Mouse (Mus musculus) embryonic facial prominence, embryonic 15.5 days (tissue): ENCODE results near the gene Sdk2. TPM values are rescaled to one million over a fixed set of nuclear protein-coding genes. Genes with fewer than 3 reads are reported as not detected.

Experiments
- ATAC-seq: fragments of 200-750 bp; cut with Nextera tagmentation; 2 replicates; pipeline ENCODE4 v1.8.0; 2017; ENCODE audit warnings: low read depth, moderate TSS enrichment; ENCODE audit not compliant: insufficient number of reproducible peaks, low FRiP score, low TSS enrichment
- H3K27ac ChIP-seq: fragments of 300-500 bp; sonication (generic); replicated peaks from 2 replicates; pipeline ENCODE4 v1.5.1; 2015; ENCODE audit warnings: mild to moderate bottlenecking, inconsistent platforms
- H3K27me3 ChIP-seq: fragments of 300-500 bp; sonication (generic); 2 replicates; pipeline ENCODE4 v1.6.1; 2015; ENCODE audit warnings: inconsistent platforms
- H3K36me3 ChIP-seq: fragments of 300-500 bp; sonication (generic); 2 replicates; pipeline ENCODE4 v1.6.1; 2015; ENCODE audit warnings: mild to moderate bottlenecking, inconsistent platforms
- H3K4me1 ChIP-seq: fragments of 300-500 bp; sonication (generic); 2 replicates; pipeline ENCODE4 v1.6.1; 2015; ENCODE audit warnings: inconsistent platforms
- H3K4me2 ChIP-seq: fragments of 300-500 bp; sonication (generic); replicated peaks from 2 replicates; pipeline ENCODE4 v1.6.1; 2015; ENCODE audit warnings: mild to moderate bottlenecking, inconsistent platforms
- H3K4me3 ChIP-seq: fragments of 300-500 bp; sonication (generic); replicated peaks from 2 replicates; pipeline ENCODE4 v1.5.1; 2015; ENCODE audit warnings: mild to moderate bottlenecking, inconsistent platforms
- H3K9ac ChIP-seq: fragments of 300-500 bp; sonication (generic); 2 replicates; pipeline ENCODE4 v1.6.1; 2015; ENCODE audit warnings: inconsistent platforms
- H3K9me3 ChIP-seq: fragments of 300-500 bp; sonication (generic); replicated peaks from 2 replicates; pipeline ENCODE4 v1.6.1; 2016; ENCODE audit warnings: inconsistent platforms
- WGBS: fragments of 180-500 bp; shearing (Covaris S2); methylation state at CpG from one replicate; pipeline ENCODE4 v1.1.7; 2015; 5-methylcytosine and 5-hydroxymethylcytosine counted together
- polyA plus RNA-seq: library from polyadenylated mRNA; unstranded; fragments of >200 nt; fragmentation: Nextera tagmentation; extraction: Ambion mirVana; gene quantifications from 2 replicates; pipeline ENCODE4 v1.2.1, GENCODE M21; 2015

Gene Sdk2
- polyA plus RNA-seq, 1 experiment from 2014 or later, result 4.8 TPM

GRCm38 (mm10) chr11:113777878-113778464 lies 288.9 kb downstream of the Sdk2 start:
- ATAC-seq, result no peak
- H3K9me3 ChIP-seq, result no peaks in the 10 kb centered on the region
- H3K9ac ChIP-seq, result no peak overlapping the region
- H3K4me2 ChIP-seq, result no peak overlapping the region
- no peaks in the 10 kb centered on the region for H3K27me3 ChIP-seq
- 59% methylated on average over 8 of the region's 8 CpGs for WGBS
- H3K4me1 ChIP-seq, result peaks cover 42% of the 10 kb centered on the region
- H3K27ac ChIP-seq, result 0 out of 2 replicates have a peak overlapping the region, but pooled peaks have one; percentile 17
- H3K36me3 ChIP-seq, result no peaks in the 10 kb centered on the region
- H3K4me3 ChIP-seq, result no peak overlapping the region

- Histone ChIP-seq H3K4me1 (peaks cover 36% of the 10 kb centered on the region), H3K4me3 (no peak overlapping the region), H3K4me2 (no peak overlapping the region), H3K27me3 (no peaks in the 10 kb centered on the region), H3K36me3 (no peaks in the 10 kb centered on the region), H3K9me3 (no peaks in the 10 kb centered on the region), H3K9ac (no peak overlapping the region), H3K27ac (no peak overlapping the region)
- WGBS, result 60% methylated on average over 14 of the region's 14 CpGs
- no peak for ATAC-seq
These were observed 289.9 kb downstream of the Sdk2 start for GRCm38 (mm10) chr11:113776851-113777511.

- no peaks in the 10 kb centered on the region for H3K36me3 ChIP-seq
- H3K4me3 ChIP-seq, result no peak overlapping the region
- no peaks in the 10 kb centered on the region for H3K9me3 ChIP-seq
- H3K4me1 ChIP-seq, result peaks cover 47% of the 10 kb centered on the region
- H3K27ac ChIP-seq, result no peak overlapping the region
- H3K4me2 ChIP-seq, result no peak overlapping the region
- 74% methylated on average over 3 of the region's 3 CpGs for WGBS
- no peak overlapping the region for H3K9ac ChIP-seq
- no peak for ATAC-seq
- H3K27me3 ChIP-seq, result no peaks in the 10 kb centered on the region
These were observed 292.1 kb downstream of the Sdk2 start for GRCm38 (mm10) chr11:113774773-113775172.

GRCm38 (mm10) chr11:113773191-113773590 lies 293.7 kb downstream of the Sdk2 start:
- H3K4me2 ChIP-seq, result no peak overlapping the region
- H3K4me1 ChIP-seq, result peaks cover 46% of the 10 kb centered on the region
- H3K9ac ChIP-seq, result no peak overlapping the region
- no peaks in the 10 kb centered on the region for H3K36me3 ChIP-seq
- H3K27me3 ChIP-seq, result no peaks in the 10 kb centered on the region
- no peak overlapping the region for H3K27ac ChIP-seq
- no peak for ATAC-seq
- H3K4me3 ChIP-seq, result no peak overlapping the region
- no peaks in the 10 kb centered on the region for H3K9me3 ChIP-seq
- 75% methylated on average over 5 of the region's 5 CpGs for WGBS

GRCm38 (mm10) chr11:113771187-113771586 lies 295.7 kb downstream of the Sdk2 start:
- 0 out of 2 replicates have a peak, but pooled peaks have one; percentile 52 for ATAC-seq
- H3K27ac ChIP-seq, result peak overlapping the region; percentile 71
- H3K27me3 ChIP-seq, result no peaks in the 10 kb centered on the region
- no peak overlapping the region for H3K4me2 ChIP-seq
- no peak overlapping the region for H3K9ac ChIP-seq
- H3K9me3 ChIP-seq, result no peaks in the 10 kb centered on the region
- no peak overlapping the region for H3K4me3 ChIP-seq
- peaks cover 52% of the 10 kb centered on the region for H3K4me1 ChIP-seq
- 36% methylated on average over 13 of the region's 13 CpGs for WGBS
- H3K36me3 ChIP-seq, result no peaks in the 10 kb centered on the region

GRCm38 (mm10) chr11:113768356-113768755 lies 298.5 kb downstream of the Sdk2 start:
- 32% methylated on average over 3 of the region's 3 CpGs for WGBS

DNA sequence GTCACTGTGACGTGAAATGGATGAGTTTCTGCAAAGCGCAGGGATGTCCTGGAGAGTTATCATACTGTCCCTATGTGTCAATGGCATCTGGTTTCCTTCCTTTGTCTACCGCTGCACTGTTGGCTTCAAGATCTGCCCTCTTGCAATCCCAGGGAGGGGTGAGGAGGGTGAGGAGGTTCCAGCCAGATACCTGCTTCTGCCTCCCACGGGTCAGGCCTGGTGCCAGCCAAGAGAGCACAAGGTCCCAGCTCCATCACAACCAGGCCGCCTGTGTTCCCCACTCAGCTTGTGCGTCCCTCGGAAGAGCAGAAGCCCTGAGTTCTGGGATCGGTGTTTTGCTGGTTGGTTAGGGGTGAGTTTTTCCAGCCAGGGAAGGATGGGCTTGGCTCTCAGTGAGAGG lies 299.6 kb downstream of the Sdk2 start:
- WGBS, result 41% methylated on average over 8 of the region's 8 CpGs
- Histone ChIP-seq H3K4me1 (peaks cover 72% of the 10 kb centered on the region), H3K4me2 (no peak overlapping the region), H3K27ac (peak overlapping the region; percentile 72), H3K36me3 (no peaks in the 10 kb centered on the region), H3K27me3 (no peaks in the 10 kb centered on the region), H3K9me3 (no peaks in the 10 kb centered on the region), H3K4me3 (no peak overlapping the region), H3K9ac (no peak overlapping the region)
- no peak for ATAC-seq

More at GRCm38 (mm10) chr11:113768356-113768755, 298.5 kb downstream of the Sdk2 start:
- Histone ChIP-seq H3K27ac (peak overlapping the region; percentile 72), H3K27me3 (no peaks in the 10 kb centered on the region), H3K9ac (no peak overlapping the region), H3K4me3 (no peak overlapping the region), H3K9me3 (no peaks in the 10 kb centered on the region), H3K4me2 (no peak overlapping the region), H3K36me3 (no peaks in the 10 kb centered on the region), H3K4me1 (peaks cover 71% of the 10 kb centered on the region)
- ATAC-seq, result no peak

DNA sequence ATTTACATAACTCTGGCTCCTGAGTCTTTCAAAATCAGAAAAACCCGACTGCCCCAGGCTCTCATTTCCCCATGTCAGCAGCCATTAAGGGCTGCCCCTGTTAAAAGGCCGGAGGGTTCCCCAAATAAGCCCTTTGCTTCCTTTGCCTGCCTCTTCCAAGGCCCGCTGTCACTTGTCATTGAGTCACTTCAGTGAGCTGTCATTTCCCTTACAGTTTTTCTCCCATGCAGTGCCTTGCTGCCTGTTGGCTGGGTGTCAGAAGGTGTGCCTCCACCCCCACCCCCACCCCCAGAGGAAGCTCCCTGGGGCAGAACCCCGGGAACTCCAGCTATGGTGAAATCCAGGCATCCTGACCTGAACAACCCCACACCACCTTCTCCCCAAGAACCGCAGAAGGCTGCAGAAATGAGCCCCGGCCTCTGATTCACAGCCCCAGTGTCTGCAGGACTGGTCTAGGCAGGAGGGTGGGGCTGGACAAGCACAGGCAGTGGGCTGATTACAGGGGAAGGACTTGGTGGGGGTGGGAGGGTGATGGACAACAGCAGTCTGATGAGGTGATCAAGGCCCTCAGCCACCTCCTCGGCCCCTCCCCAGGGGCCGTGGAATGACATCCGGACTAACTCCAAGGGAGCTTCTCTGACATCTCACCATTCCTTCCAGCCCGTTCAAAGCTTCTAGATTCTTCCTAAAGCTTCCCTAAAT lies 300.4 kb downstream of the Sdk2 start:
- 41% methylated on average over 10 of the region's 10 CpGs for WGBS
- no peak overlapping the region for H3K9ac ChIP-seq
- H3K36me3 ChIP-seq, result no peaks in the 10 kb centered on the region
- ATAC-seq, result peak; percentile 17; the same call in 1 of the 2 replicates
- peaks cover 70% of the 10 kb centered on the region for H3K4me1 ChIP-seq
- H3K27ac ChIP-seq, result peak overlapping the region; percentile 72
- no peak overlapping the region for H3K4me2 ChIP-seq
- no peaks in the 10 kb centered on the region for H3K9me3 ChIP-seq
- no peak overlapping the region for H3K4me3 ChIP-seq
- no peaks in the 10 kb centered on the region for H3K27me3 ChIP-seq

DNA sequence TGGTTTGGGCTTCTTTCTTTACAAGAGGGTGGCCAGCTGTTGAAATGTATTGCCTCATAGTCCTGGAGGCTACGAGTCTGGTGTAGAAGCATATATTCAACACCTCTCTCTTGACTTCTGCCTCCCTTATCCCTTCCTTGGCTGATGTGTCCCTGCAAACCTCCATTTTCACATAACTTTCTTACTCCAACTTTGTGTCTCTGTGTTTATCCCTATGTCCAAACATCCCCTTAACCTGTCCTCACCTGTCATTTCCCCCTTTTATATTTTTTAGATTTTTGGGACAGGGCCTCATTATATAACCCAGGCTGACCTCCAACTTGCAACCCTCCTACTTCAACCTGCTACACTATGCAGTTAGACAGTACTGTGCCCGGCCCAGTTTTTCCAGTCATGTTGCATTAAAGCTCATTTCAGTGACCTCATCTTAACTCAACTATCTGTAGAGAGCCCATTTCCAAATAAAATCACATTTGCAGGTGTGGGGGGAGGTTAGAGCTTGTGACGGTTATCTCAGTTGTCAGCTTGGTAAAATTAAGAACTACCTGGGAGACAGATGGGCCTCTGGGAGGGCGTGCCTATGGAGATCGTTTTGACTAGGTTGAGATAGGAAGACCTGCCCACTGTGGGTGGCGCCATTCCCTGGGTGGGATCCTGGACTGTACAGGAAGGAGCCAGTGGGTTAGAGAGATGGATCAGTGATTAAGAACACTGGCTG lies 302.6 kb downstream of the Sdk2 start:
- H3K4me1 ChIP-seq, result peaks cover 60% of the 10 kb centered on the region
- peak overlapping the region; percentile 58 for H3K27ac ChIP-seq

DNA sequence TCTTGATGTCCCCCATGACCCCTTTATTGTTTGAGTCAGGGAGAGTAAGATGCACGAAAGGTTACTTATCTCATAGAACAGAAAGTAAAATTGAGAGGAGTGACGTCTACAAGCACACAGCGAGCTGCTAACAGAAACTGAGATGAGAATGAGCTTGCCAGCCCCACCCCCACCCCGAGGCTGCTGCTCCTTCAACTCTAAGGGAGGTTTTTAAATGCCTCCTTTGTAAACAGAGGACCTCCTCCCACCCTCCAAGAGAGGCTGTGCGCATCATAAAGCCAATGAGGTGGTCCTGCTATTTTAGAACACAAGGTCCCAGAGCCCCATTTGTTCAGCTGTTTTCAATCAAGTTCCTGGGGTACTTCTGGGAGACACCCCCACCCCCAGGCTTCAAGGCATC lies 303.4 kb downstream of the Sdk2 start:
- ATAC-seq, result no peak
- Histone ChIP-seq H3K4me1 (peaks cover 52% of the 10 kb centered on the region), H3K27me3 (no peaks in the 10 kb centered on the region), H3K4me2 (peak overlapping the region; percentile 15; the same call in 1 of the 2 replicates), H3K4me3 (no peak overlapping the region), H3K9ac (no peak overlapping the region), H3K9me3 (no peaks in the 10 kb centered on the region), H3K36me3 (no peaks in the 10 kb centered on the region), H3K27ac (peak overlapping the region; percentile 58)
- WGBS, result 10% methylated on average over 5 of the region's 5 CpGs

More for the DNA sequence above, 302.6 kb downstream of the Sdk2 start:
- H3K36me3 ChIP-seq, result no peaks in the 10 kb centered on the region
- WGBS, result 69% methylated on average over 6 of the region's 6 CpGs
- H3K9me3 ChIP-seq, result no peaks in the 10 kb centered on the region
- no peak overlapping the region for H3K4me2 ChIP-seq
- no peak for ATAC-seq
- no peak overlapping the region for H3K9ac ChIP-seq
- no peaks in the 10 kb centered on the region for H3K27me3 ChIP-seq
- H3K4me3 ChIP-seq, result no peak overlapping the region
